Mouse (Mus musculus) thymus, adult 2 months (tissue): ENCODE results near the gene Slc4a2.

Experiments used
- CTCF ChIP-seq: fragments of 200-500 bp; IDR thresholded peaks from 2 replicates; pipeline ENCODE4 v1.5.1; 2012; ENCODE audit warnings: mild to moderate bottlenecking, control low read depth, low read length, moderate library complexity, borderline replicate concordance; ENCODE audit not compliant: control insufficient read depth, poor library complexity, insufficient read depth; ENCODE audit errors: extremely low read depth
- POLR2A ChIP-seq: fragments of 200-500 bp; IDR thresholded peaks from 2 replicates; pipeline ENCODE4 v1.6.1; 2012; ENCODE audit warnings: mild to moderate bottlenecking, low read length, control low read depth, moderate library complexity; ENCODE audit not compliant: control insufficient read depth, poor library complexity, insufficient read depth; ENCODE audit errors: extremely low read depth

GRCm38 (mm10) chr5:24481647-24482046 lies 58.0 kb downstream of the Slc4a2 start:
- TF ChIP-seq CTCF: no peak
- no peak for TF ChIP-seq POLR2A
